Mouse (Mus musculus) midbrain, embryonic 14.5 days (tissue): ENCODE measurements around the gene Fam71f1. TPM values are rescaled to one million over a fixed set of nuclear protein-coding genes. Genes with fewer than 3 reads are reported as not detected.

ENCODE experiments used
- ATAC-seq: fragments of 200-750 bp; cut with Nextera tagmentation; 2 replicates; pipeline ENCODE4 v1.8.0; 2017; ENCODE audit warnings: moderate number of reproducible peaks, moderate library complexity; ENCODE audit not compliant: low FRiP score, low TSS enrichment
- DNase-seq: peaks from one replicate; pipeline ENCODE4 v3.0.0-alpha.2; 2015
- H3K27ac ChIP-seq: fragments of 300-500 bp; sonication (generic); replicated peaks from 2 replicates; pipeline ENCODE4 v1.5.1; 2014; ENCODE audit warnings: mild to moderate bottlenecking, low read depth, low read length, moderate library complexity
- H3K27me3 ChIP-seq: fragments of 300-500 bp; sonication (generic); 2 replicates; pipeline ENCODE4 v1.6.1; 2014; ENCODE audit warnings: low read length, control low read depth, mixed read lengths; ENCODE audit not compliant: control insufficient read depth, insufficient read depth
- H3K36me3 ChIP-seq: fragments of 300-500 bp; sonication (generic); 2 replicates; pipeline ENCODE4 v1.6.1; 2014; ENCODE audit warnings: low read length, control low read depth; ENCODE audit not compliant: control insufficient read depth, insufficient read depth
- H3K4me1 ChIP-seq: fragments of 300-500 bp; sonication (generic); 2 replicates; pipeline ENCODE4 v1.6.1; 2014; ENCODE audit warnings: mild to moderate bottlenecking, antibody characterized with exemption, low read length, control low read depth; ENCODE audit not compliant: control insufficient read depth, insufficient read depth
- H3K4me2 ChIP-seq: fragments of 300-500 bp; sonication (generic); 2 replicates; pipeline ENCODE4 v1.6.1; 2014; ENCODE audit warnings: mild to moderate bottlenecking, low read length, moderate library complexity
- H3K4me3 ChIP-seq: fragments of 300-500 bp; sonication (generic); replicated peaks from 2 replicates; pipeline ENCODE4 v1.5.1; 2014; ENCODE audit warnings: low read depth, low read length
- H3K9ac ChIP-seq: fragments of 300-500 bp; sonication (generic); replicated peaks from 2 replicates; pipeline ENCODE4 v1.6.1; 2014; ENCODE audit warnings: mild to moderate bottlenecking, low read length, moderate library complexity
- H3K9me3 ChIP-seq: fragments of 300-500 bp; sonication (generic); 2 replicates; pipeline ENCODE4 v1.6.1; 2016; ENCODE audit warnings: low read length, control low read depth, mixed read lengths; ENCODE audit not compliant: control insufficient read depth
- WGBS: fragments of 180-500 bp; shearing (Covaris S2); extraction: QIAGEN DNeasy Blood & Tissue Kit; methylation state at CpG from one replicate; pipeline ENCODE4 v1.1.7; 2014; 5-methylcytosine and 5-hydroxymethylcytosine counted together
- polyA plus RNA-seq: library from polyadenylated mRNA; unstranded; fragments of >200 nt; fragmentation: Nextera tagmentation; extraction: Ambion mirVana; gene quantifications from 2 replicates; pipeline ENCODE4 v1.2.1, GENCODE M21; 2014

Gene Fam71f1
- polyA plus RNA-seq, 1 experiment from 2014 or later: not detected

DNA sequence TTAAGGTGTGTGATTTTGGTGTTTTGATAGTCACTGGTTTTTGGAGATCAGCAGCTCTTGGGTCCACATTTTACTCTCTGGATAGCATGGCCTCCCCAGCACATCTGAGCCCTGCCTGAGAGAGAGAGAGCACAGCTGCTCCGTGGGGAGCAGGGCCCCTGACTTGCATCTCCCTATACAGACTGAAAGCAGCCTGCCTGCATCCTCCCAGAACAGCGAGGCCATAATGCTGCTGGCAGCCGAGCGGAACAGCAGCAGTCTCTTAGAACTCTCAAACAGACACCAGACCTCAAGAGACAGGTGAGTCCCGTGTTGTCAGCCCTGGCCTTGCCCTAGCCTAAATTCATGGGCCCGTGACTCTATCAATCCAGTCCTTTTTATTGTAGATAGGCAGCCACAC lies 31.5 kb upstream of the Fam71f1 start:
- Histone ChIP-seq H3K27ac (no peak overlapping the region), H3K9me3 (no peaks in the 10 kb centered on the region), H3K4me2 (no peak overlapping the region), H3K36me3 (no peaks in the 10 kb centered on the region), H3K9ac (no peak overlapping the region), H3K4me3 (no peak overlapping the region), H3K4me1 (no peaks in the 10 kb centered on the region), H3K27me3 (no peaks in the 10 kb centered on the region)
- no peak for ATAC-seq
- WGBS: 14% methylated on average over 6 of the region's 6 CpGs
- DNase-seq: peak; percentile 7

DNA sequence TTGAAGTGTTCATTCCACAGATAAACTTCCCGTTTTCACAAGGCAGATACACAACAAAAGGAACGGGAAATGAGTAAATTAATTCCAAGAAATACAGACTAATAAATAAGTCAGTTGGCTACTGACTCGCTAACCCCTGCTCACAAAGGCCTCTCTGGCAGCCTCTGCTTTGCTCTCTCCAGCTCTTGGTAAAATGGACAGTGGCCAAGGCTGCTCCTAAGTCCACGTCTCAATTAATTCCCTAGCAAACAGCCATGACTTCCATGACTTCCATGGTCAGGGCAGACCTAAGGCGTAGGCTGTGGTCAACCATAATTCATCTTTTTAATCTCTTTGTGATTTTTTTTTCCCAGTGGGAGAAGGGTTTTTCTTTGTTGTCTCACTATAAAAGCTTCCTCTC lies 31.0 kb upstream of the Fam71f1 start:
- 31% methylated on average over 5 of the region's 5 CpGs for WGBS
- peak; percentile 25 for DNase-seq
- no peak overlapping the region for H3K9ac ChIP-seq

DNA sequence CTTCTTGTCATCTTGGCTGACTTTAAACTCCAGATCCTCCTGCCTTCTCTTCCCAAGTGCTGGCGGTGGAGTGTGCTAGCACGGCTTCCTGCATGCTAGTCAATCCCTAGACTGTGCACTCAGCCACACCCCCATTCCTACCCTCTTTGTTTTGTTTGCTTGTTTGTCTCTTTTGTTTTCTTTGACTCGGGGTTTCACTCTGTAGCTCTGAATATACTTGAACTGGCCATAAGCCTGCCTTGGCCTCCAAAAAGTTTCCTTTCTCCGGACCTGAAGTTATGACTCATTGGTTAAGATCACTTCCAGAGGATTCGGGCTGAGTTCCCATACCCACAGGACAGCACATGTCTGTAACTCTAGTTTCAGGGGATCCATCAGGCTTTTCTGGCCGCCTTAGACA lies 30.3 kb upstream of the Fam71f1 start:
- 56% methylated on average over 6 of the region's 6 CpGs for WGBS
- ATAC-seq: no peak
- no peaks in the 10 kb centered on the region for H3K27me3 ChIP-seq

More for the DNA sequence above, 31.0 kb upstream of the Fam71f1 start:
- Histone ChIP-seq H3K4me3 (no peak overlapping the region), H3K36me3 (no peaks in the 10 kb centered on the region), H3K27ac (no peak overlapping the region), H3K4me1 (no peaks in the 10 kb centered on the region), H3K27me3 (no peaks in the 10 kb centered on the region), H3K4me2 (no peak overlapping the region), H3K9me3 (no peaks in the 10 kb centered on the region)
- no peak for ATAC-seq

DNA sequence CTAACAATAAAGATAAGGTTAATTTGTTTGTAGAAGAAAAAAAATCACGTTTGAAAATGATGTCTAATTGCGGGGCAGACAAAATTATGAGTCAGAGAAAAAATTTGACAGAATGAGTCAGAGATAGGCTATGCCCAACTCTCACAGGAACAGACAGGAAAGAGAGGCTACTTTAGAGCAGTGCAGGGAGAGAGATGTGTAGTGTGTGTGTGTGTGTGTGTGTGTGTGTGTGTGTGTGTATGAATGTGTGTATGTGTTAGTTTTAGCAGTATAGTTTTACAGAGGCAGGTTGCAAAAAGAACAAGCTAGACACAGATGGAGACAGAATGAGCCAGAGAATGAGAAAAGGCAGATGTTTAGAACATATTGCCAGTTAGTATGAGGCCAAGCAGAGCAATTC lies 19.8 kb upstream of the Fam71f1 start:
- H3K4me2 ChIP-seq: no peak overlapping the region
- H3K27ac ChIP-seq: no peak overlapping the region
- H3K4me3 ChIP-seq: no peak overlapping the region
- no peaks in the 10 kb centered on the region for H3K9me3 ChIP-seq
- DNase-seq (no peak), ATAC-seq (no peak)
- 83% methylated on average over 2 of the region's 2 CpGs for WGBS
- H3K4me1 ChIP-seq: no peaks in the 10 kb centered on the region
- no peaks in the 10 kb centered on the region for H3K36me3 ChIP-seq
- no peaks in the 10 kb centered on the region for H3K27me3 ChIP-seq
- no peak overlapping the region for H3K9ac ChIP-seq

More for the DNA sequence above, 30.3 kb upstream of the Fam71f1 start:
- Histone ChIP-seq H3K4me3 (no peak overlapping the region), H3K9me3 (no peaks in the 10 kb centered on the region), H3K9ac (no peak overlapping the region), H3K4me1 (no peaks in the 10 kb centered on the region), H3K36me3 (no peaks in the 10 kb centered on the region), H3K4me2 (no peak overlapping the region), H3K27ac (no peak overlapping the region)
- DNase-seq: no peak

DNA sequence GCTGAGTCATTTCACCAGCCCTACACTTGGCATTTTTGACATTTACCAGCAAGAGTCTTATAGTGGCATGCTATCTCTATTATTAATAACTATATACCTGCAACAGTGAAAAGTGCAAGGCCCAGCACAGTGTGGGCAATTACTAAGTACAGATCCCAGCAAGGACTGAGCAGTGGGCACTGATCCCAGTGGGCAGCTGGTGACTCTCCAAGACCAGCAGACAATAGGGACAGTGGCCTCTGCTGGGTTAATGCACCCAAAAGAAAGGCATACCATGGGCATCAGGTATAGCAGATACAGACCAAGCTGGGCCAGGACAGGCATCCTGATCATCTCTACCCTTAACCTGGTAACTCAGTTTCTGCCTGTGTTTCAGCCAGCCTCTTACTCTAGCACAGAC lies 15.7 kb upstream of the Fam71f1 start:
- Histone ChIP-seq H3K4me2 (no peak overlapping the region), H3K4me3 (no peak overlapping the region), H3K9me3 (no peaks in the 10 kb centered on the region), H3K27ac (no peak overlapping the region), H3K27me3 (no peaks in the 10 kb centered on the region), H3K36me3 (no peaks in the 10 kb centered on the region), H3K9ac (no peak overlapping the region), H3K4me1 (no peaks in the 10 kb centered on the region)
- ATAC-seq (no peak), DNase-seq (no peak)

DNA sequence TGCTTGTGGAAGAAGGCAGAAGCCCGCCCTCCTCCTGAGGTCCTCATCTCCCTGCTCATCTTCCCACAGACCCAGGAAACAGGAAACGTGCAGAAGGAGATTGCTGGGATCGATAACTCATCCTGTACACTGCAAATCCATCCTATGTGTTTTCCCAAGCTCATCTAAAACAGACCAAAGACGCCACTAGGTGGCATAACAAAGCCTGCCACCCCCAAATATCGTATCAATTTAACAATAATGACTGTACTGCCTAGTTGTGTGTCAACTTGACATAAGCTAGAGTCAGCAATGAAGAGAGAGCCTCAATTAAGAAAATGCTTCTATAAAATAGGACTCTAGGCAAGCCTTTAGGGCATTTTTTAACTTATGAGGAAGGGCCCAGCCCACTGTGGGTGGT lies 15.2 kb upstream of the Fam71f1 start:
- no peaks in the 10 kb centered on the region for H3K27me3 ChIP-seq
- no peak overlapping the region for H3K4me2 ChIP-seq
- H3K9ac ChIP-seq: no peak overlapping the region
- WGBS: 56% methylated on average over 5 of the region's 5 CpGs
- no peaks in the 10 kb centered on the region for H3K9me3 ChIP-seq
- H3K27ac ChIP-seq: no peak overlapping the region
- no peaks in the 10 kb centered on the region for H3K36me3 ChIP-seq
- ATAC-seq (no peak), DNase-seq (peak; percentile 15)
- no peak overlapping the region for H3K4me3 ChIP-seq
- no peaks in the 10 kb centered on the region for H3K4me1 ChIP-seq

DNA sequence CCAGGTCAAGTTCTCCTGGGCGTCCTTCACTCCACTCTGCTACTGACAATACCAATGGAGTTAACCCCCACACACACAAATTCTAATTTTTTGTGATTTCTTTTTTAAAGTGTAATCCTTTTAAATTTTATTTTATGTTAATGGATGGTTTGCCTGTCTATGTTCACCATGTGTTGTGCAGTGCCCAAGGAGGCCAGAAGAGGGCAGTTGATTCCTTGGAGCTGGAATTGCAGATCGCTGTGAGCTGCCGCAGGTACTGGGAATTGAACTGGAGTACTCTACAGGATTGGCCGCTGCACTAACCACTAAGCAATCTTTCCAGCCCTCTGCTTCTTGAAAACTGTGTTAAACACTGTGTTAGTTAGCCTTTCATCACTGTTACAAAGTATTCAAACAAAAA lies 13.5 kb upstream of the Fam71f1 start:
- no peaks in the 10 kb centered on the region for H3K27me3 ChIP-seq
- DNase-seq: no peak
- H3K9me3 ChIP-seq: no peaks in the 10 kb centered on the region
- 95% methylated on average over 4 of the region's 4 CpGs for WGBS
- H3K4me3 ChIP-seq: no peak overlapping the region
- ATAC-seq: no peak
- no peak overlapping the region for H3K27ac ChIP-seq
- no peaks in the 10 kb centered on the region for H3K4me1 ChIP-seq
- no peak overlapping the region for H3K4me2 ChIP-seq
- no peaks in the 10 kb centered on the region for H3K36me3 ChIP-seq
- H3K9ac ChIP-seq: no peak overlapping the region

DNA sequence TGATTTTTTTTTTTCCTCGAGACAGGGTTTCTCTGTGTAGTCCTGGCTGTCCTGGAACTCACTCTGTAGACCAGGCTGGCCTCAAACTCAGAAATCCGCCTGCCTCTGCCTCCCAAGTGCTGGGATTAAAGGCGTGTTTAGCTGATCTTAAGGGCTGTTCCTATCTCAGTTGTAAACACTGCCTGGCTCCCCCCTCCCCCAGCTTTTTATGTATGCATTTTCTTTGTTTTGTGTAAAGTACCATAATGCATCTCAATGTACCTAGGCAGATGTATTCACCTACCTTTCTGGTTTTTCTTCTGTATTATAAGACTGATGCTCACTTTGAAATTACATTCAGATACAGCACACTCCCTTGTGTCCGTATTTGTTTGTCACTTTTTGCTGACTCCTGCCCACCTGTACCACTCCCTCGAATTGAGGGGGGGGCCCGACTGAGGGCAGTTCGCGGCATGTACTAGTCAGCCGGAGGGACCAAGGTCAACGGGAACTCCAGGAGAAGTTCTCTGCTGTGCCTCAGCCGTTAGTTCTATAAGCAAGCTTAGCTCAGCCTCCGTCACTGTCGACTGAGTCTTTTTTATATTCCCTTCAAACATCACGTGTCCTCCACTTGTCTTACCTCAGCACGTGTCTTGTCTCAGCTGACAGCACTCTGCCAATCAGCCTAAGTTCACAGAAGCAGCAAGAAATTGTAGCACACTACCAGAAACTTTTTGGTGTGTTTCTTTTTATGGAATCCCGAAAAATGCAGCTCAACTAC lies 9.9 kb upstream of the Fam71f1 start:
- H3K27me3 ChIP-seq: no peaks in the 10 kb centered on the region
- no peaks in the 10 kb centered on the region for H3K9me3 ChIP-seq
- H3K27ac ChIP-seq: no peak overlapping the region
- H3K9ac ChIP-seq: no peak overlapping the region
- no peak overlapping the region for H3K4me3 ChIP-seq
- 87% methylated on average over 16 of the region's 16 CpGs for WGBS
- no peak for ATAC-seq
- DNase-seq: no peak
- H3K4me2 ChIP-seq: no peak overlapping the region
- no peaks in the 10 kb centered on the region for H3K4me1 ChIP-seq
- no peaks in the 10 kb centered on the region for H3K36me3 ChIP-seq

DNA sequence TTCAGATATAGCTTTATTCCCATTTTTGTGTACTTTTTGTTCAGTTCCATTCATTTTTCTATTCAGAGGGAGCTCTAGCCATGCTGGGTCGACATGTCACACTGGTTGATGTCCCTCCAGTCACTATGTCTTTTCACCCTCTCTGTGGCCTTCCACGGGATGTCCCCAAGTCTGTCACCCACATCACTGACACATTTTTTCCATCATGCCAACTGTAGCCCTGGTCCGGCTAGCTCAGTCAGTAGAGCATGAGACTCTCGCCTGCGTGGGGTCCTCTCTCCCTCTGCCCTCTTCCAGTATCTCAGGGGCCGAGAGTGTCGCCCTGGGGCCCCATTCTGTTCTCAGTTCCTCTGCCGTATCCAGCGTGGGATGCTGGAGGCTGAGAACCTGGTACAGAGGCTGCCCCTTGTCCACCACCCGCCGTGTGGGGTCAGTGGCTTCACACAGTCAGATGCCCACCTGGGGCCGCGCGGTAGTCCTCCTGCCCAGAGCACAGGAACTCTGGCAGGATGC lies 5.2 kb upstream of the Fam71f1 start:
- ATAC-seq: no peak
- Histone ChIP-seq H3K9ac (no peak overlapping the region), H3K4me3 (no peak overlapping the region)

More for the DNA sequence above, 5.2 kb upstream of the Fam71f1 start:
- no peak overlapping the region for H3K4me2 ChIP-seq
- 67% methylated on average over 14 of the region's 14 CpGs for WGBS
- no peak for DNase-seq
- H3K9me3 ChIP-seq: no peaks in the 10 kb centered on the region
- no peaks in the 10 kb centered on the region for H3K4me1 ChIP-seq
- no peaks in the 10 kb centered on the region for H3K27me3 ChIP-seq
- no peaks in the 10 kb centered on the region for H3K36me3 ChIP-seq
- no peak overlapping the region for H3K27ac ChIP-seq
